29 mouse cellular contexts compared by ENCODE assay signal in the genomic region with DNA sequence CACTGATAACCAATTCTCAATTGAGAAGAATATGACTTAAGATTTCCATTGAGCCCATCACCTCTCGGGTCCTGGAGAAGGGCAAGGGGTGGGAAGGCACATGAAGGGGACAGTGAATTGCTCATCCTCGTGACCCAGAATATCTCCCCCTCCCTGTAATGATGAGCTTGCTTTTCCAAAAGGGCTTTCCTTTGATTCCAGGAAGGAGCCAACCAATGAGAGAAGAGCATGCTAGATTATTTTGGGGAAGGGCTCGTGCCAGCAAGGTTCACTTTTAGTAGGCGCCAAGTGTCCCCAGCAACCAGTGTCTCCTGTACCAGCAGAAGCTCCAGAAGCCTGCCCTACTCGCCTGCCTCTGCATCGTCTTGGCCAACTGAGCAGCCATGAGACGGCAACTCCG. TPM values are rescaled to one million over a fixed set of nuclear protein-coding genes. Genes with fewer than 3 reads are reported as not detected.
DNase-seq lines count a peak whose midpoint lies in the region; ATAC-seq and TF ChIP-seq lines count a peak whose summit lies in the region.
"Had no signal": no experiment of that assay in that cellular context is flagged by ENCODE, and none has a peak within 500 bp of the region (broad histone marks: within the 10 kb centered on the region; RNA-seq: fewer than 3 reads in every experiment).

A gene (plus strand): TSS at position 301 of the 400 bp plus-strand sequence.

- H3K9ac ChIP-seq in limb, embryonic 15.5 days = no peak within 1 kb of the TSS
- H3K9ac ChIP-seq: embryonic facial prominence, embryonic 13.5 days; forebrain, embryonic 13.5 days; forebrain, embryonic 15.5 days; forebrain, postnatal 0 days had no signal

- no peak for DNase-seq in adrenal gland, postnatal 4 days (ENCODE audit: low spot score in 2 of 2)
- no peak for DNase-seq in adrenal gland, adult 18-20 months (ENCODE audit: low spot score in 2 of 2)
- DNase-seq in gastrocnemius, adult 2 months = peak; percentile 19
- DNase-seq in gastrocnemius, adult 18-20 months (ENCODE audit: low spot score) = no peak
- no peak for DNase-seq in gastrocnemius, postnatal 14 days
- no peak for DNase-seq in gastrocnemius, adult 8-10 months (ENCODE audit: low spot score in 2 of 2)
- DNase-seq in limb, embryonic 10.5 days (ENCODE audit: low spot score) = no peak
- DNase-seq: adrenal gland, adult 2 months; adrenal gland, postnatal 10 days; adrenal gland, postnatal 25 days; B cell, adult 2 months; cerebellum, adult 11-12 months; cerebellum, adult 2 months; cerebellum, adult 9-10 months; cerebellum, postnatal 10 days; cerebellum, postnatal 25 days; forebrain, postnatal 0 days had no signal

- no peak within 1 kb of the TSS for H3K4me2 ChIP-seq in limb, embryonic 15.5 days
- H3K4me2 ChIP-seq: embryonic facial prominence, embryonic 13.5 days; forebrain, embryonic 13.5 days; forebrain, embryonic 15.5 days had no signal

- no peaks in the 10 kb centered on the region for H3K27me3 ChIP-seq in limb, embryonic 15.5 days
- no peaks in the 10 kb centered on the region for H3K27me3 ChIP-seq in limb, embryonic 10.5 days (ENCODE audit: low read depth, poor library complexity, severe bottlenecking)
- H3K27me3 ChIP-seq: CH12.LX; embryonic facial prominence, embryonic 13.5 days; forebrain, embryonic 13.5 days; forebrain, embryonic 15.5 days had no signal

- no peaks in the 10 kb centered on the region for H3K36me3 ChIP-seq in limb, embryonic 15.5 days
- H3K36me3 ChIP-seq in limb, embryonic 10.5 days = no peaks in the 10 kb centered on the region
- H3K36me3 ChIP-seq: embryonic facial prominence, embryonic 13.5 days; forebrain, embryonic 15.5 days; G1E had no signal

- H3K4me3 ChIP-seq in gastrocnemius, adult 2 months = peak within 1 kb of the TSS; percentile 39
- H3K4me3 ChIP-seq in limb, embryonic 15.5 days = no peak within 1 kb of the TSS
- no peak within 1 kb of the TSS for H3K4me3 ChIP-seq in limb, embryonic 10.5 days
- H3K4me3 ChIP-seq: embryonic facial prominence, embryonic 13.5 days; forebrain, embryonic 13.5 days; forebrain, embryonic 15.5 days had no signal

- no peaks in the 10 kb centered on the region for H3K9me3 ChIP-seq in limb, embryonic 15.5 days
- H3K9me3 ChIP-seq in limb, embryonic 10.5 days (replicated peaks) = no peaks in the 10 kb centered on the region
- H3K9me3 ChIP-seq: embryonic facial prominence, embryonic 13.5 days; forebrain, embryonic 13.5 days; forebrain, embryonic 15.5 days; G1E had no signal

- peak within 1 kb of the TSS; percentile 1; the same call in 1 of the 2 replicates for H3K27ac ChIP-seq in gastrocnemius, adult 2 months
- no peak within 1 kb of the TSS for H3K27ac ChIP-seq in limb, embryonic 15.5 days
- no peak within 1 kb of the TSS for H3K27ac ChIP-seq in limb, embryonic 10.5 days
- H3K27ac ChIP-seq: embryonic facial prominence, embryonic 13.5 days; forebrain, embryonic 13.5 days; forebrain, embryonic 15.5 days had no signal

- intact Hi-C loops in gastrocnemius, adult 2 months (cut with DNase I) = loop anchor here (5.0 kb wide), 2 partner anchors 54 to 111 kb away; no protein-coding TSS in a partner anchor
- intact Hi-C loops in gastrocnemius, postnatal 14 days (cut with DNase I; ENCODE audit: low total_unique reads) = no loop called here

- whole genome bisulfite sequencing in limb, embryonic 15.5 days = 79% methylated on average over 8 of the region's 8 CpGs
- 85% methylated on average over 8 of the region's 8 CpGs for WGBS in limb, embryonic 10.5 days

- no peak for ATAC-seq in limb, embryonic 15.5 days (ENCODE audit: insufficient number of reproducible peaks, low FRiP score, low TSS enrichment, low read depth)
- ATAC-seq: activated CD4-positive, CD25-positive, alpha-beta regulatory T cell, adult 4 months; CD4-positive, CD25-positive, alpha-beta regulatory T cell, adult 4 months; forebrain, embryonic 13.5 days; forebrain, embryonic 15.5 days; forebrain, postnatal 0 days; Patski had no signal

- TF ChIP-seq CTCF in gastrocnemius, adult 2 months (IDR thresholded peaks at IDR 0.05) = no peak

- H3K4me1 ChIP-seq in limb, embryonic 15.5 days = no peaks in the 10 kb centered on the region
- no peaks in the 10 kb centered on the region for H3K4me1 ChIP-seq in limb, embryonic 10.5 days
- H3K4me1 ChIP-seq: embryonic facial prominence, embryonic 13.5 days; forebrain, embryonic 15.5 days had no signal

RNA-seq across cellular contexts. Expression of the gene that starts here (rescaled TPM):
- total RNA-seq in adrenal gland, postnatal 4 days (2021) = 10 to 100 TPM; 10.3 to 18.9 TPM
- not detected for total RNA-seq in adrenal gland, adult 18-20 months (2021)
- 1 to 10 TPM; 1.5 to 5.6 TPM for total RNA-seq in gastrocnemius, adult 2 months (2021)
- 1 to 10 TPM; 1.6 to 4.3 TPM for total RNA-seq in gastrocnemius, adult 18-20 months (2021)
- total RNA-seq in gastrocnemius, postnatal 14 days (2021) = 10 to 100 TPM; 69.2 to 90.6 TPM
- 1 to 10 TPM; 1.3 to 1.8 (median 1.7) TPM for total RNA-seq in gastrocnemius, adult 8-10 months (2022)
- 10.3 and 35.1 TPM in 2 replicates for polyA plus RNA-seq in limb, embryonic 15.5 days (2015; fragmentation: Nextera tagmentation; extraction: Ambion mirVana)
- polyA plus RNA-seq in limb, embryonic 10.5 days (2016; fragmentation: Nextera tagmentation; extraction: Ambion mirVana) = not detected in 2 replicates
- total RNA-seq: adrenal gland, adult 2 months; adrenal gland, postnatal 25 days; CH12.LX; forebrain, postnatal 0 days had no signal
- polyA plus RNA-seq: activated CD4-positive, CD25-positive, alpha-beta regulatory T cell, adult 4 months; adrenal gland, adult 2 months; CD4-positive, CD25-positive, alpha-beta regulatory T cell, adult 4 months; cerebellum, adult 2 months; cortical plate, adult 2 months; embryonic facial prominence, embryonic 11.5 days; forebrain, embryonic 11.5 days; forebrain, embryonic 13.5 days; forebrain, postnatal 0 days; G1E; Patski had no signal

Comparison
In these comparisons a context has a peak if more than half of its experiments do, and no peak if none do; other contexts are left out.
1. RNA of the gene that starts here (polyA plus RNA-seq): 10.3 to 35.1 TPM in limb, embryonic 15.5 days; not detected in limb, embryonic 10.5 days; every median in the first group is over 10 times any median in the second.